20 mouse cellular contexts compared by ENCODE assay signal in genomic region chr8:83202946-83203345, GRCm38 (mm10). TPM values are rescaled to one million over a fixed set of nuclear protein-coding genes. Genes with fewer than 3 reads are reported as not detected.
DNase-seq lines count a peak whose midpoint lies in the region.
"Had no signal": no experiment of that assay in that cellular context is flagged by ENCODE, and none has a peak within 500 bp of the region (broad histone marks: within the 10 kb centered on the region; RNA-seq: fewer than 3 reads in every experiment).

No protein-coding gene starts in this region.

- intact Hi-C loops in heart, postnatal 14 days (cut with DNase I) = no loop called here

- DNase-seq in heart, postnatal 14 days = peak; percentile 7 to 22
- DNase-seq in heart, adult 9 months (ENCODE audit: low spot score in 2 of 2) = no peak
- DNase-seq in cerebellum, adult 11-12 months = peak; percentile 75
- peak; percentile 77 for DNase-seq in cerebellum, adult 9-11 months
- peak; percentile 10 for DNase-seq in heart, postnatal 4 days
- no peak for DNase-seq in right cerebral cortex, adult 2 months (ENCODE audit: low spot score in 2 of 2)
- no peak for DNase-seq in thymus, postnatal 4 days
- DNase-seq in frontal cortex, postnatal 36 days (ENCODE audit: low spot score in 2 of 2) = no peak
- DNase-seq: adrenal gland, postnatal 36 days; embryo, embryonic 11 days; forebrain, postnatal 0 days; kidney, adult 8-10 months; kidney, postnatal 14 days; lung, adult 18-20 months; lung, postnatal 36 days; right cerebral cortex, adult 18-20 months; thymus, postnatal 25 days had no signal

RNA-seq across cellular contexts. Expression of gene Gm10645, which starts 37.0 kb away (rescaled TPM):
- total RNA-seq in heart, postnatal 14 days (2021) = not detected
- total RNA-seq in heart, postnatal 4 days (2021) = under 1 TPM in 1 of 2 experiments, not detected in 1; 0.33 TPM
- total RNA-seq: gastrocnemius, adult 8-10 months; granulocyte monocyte progenitor cell, adult 5-6 weeks; liver, adult 2 months had no signal

RNA-seq across cellular contexts. Expression of gene Tbc1d9, which starts 37.8 kb away (rescaled TPM):
- 1 to 10 TPM; 3.4 to 3.6 TPM for total RNA-seq in heart, postnatal 14 days (2021)
- 1 to 10 TPM; 7.0 to 8.3 TPM for total RNA-seq in heart, postnatal 4 days (2021)

Comparison
In these comparisons a context has a peak if more than half of its experiments do, and no peak if none do; other contexts are left out.
1. DNase-seq: peak in heart, postnatal 14 days (2 of 2), cerebellum, adult 11-12 months (single experiment), cerebellum, adult 9-11 months (single experiment) and heart, postnatal 4 days (single experiment); none in heart, adult 9 months (0 of 2), right cerebral cortex, adult 2 months (0 of 2), thymus, postnatal 4 days (single experiment) and frontal cortex, postnatal 36 days (0 of 2).